31 mouse cellular contexts compared by ENCODE assay signal in genomic region chr4:49586811-49587210, GRCm38 (mm10). TPM values are rescaled to one million over a fixed set of nuclear protein-coding genes. Genes with fewer than 3 reads are reported as not detected.
A peak's percentile ranks its signal among the peaks of the same experiment; 100 is the strongest.
DNase-seq lines count a peak whose midpoint lies in the region; ATAC-seq lines count a peak whose summit lies in the region.
"Had no signal": no experiment of that assay in that cellular context is flagged by ENCODE, and none has a peak within 500 bp of the region (broad histone marks: within the 10 kb centered on the region; RNA-seq: fewer than 3 reads in every experiment).

No protein-coding gene starts in this region.

- DNase-seq in heart, adult 8-10 months (ENCODE audit: low spot score) = peak; percentile 33
- no peak for DNase-seq in midbrain, embryonic 14.5 days
- DNase-seq in gastrocnemius, postnatal 25 days = peak; percentile 82
- DNase-seq in left cerebral cortex, adult 9 months (ENCODE audit: low spot score in 2 of 2) = no peak
- no peak for DNase-seq in ovary, adult 18-20 months (ENCODE audit: low spot score)
- DNase-seq: adrenal gland, postnatal 25 days; cerebellum, adult 18-20 months; cerebellum, postnatal 25 days; forebrain, postnatal 0 days; heart, postnatal 10 days; kidney, adult 8-10 months; kidney, postnatal 4 days; retina, postnatal 1 day; right cerebral cortex, postnatal 14 days; thymus, postnatal 14 days had no signal

- peaks cover 26% of the 10 kb centered on the region for H3K4me1 ChIP-seq in heart, embryonic 12.5 days (replicated peaks)
- H3K4me1 ChIP-seq in midbrain, embryonic 16.5 days (ENCODE audit: control insufficient read depth, insufficient read depth, low read length) = no peaks in the 10 kb centered on the region
- no peaks in the 10 kb centered on the region for H3K4me1 ChIP-seq in midbrain, embryonic 14.5 days (ENCODE audit: control insufficient read depth, insufficient read depth, low read length)
- H3K4me1 ChIP-seq: embryonic facial prominence, embryonic 10.5 days; hindbrain, embryonic 12.5 days; midbrain, embryonic 10.5 days had no signal

- no peak overlapping the region for H3K4me3 ChIP-seq in heart, embryonic 12.5 days
- H3K4me3 ChIP-seq in midbrain, embryonic 16.5 days (ENCODE audit: low read depth, low read length) = no peak overlapping the region
- no peak overlapping the region for H3K4me3 ChIP-seq in midbrain, embryonic 14.5 days (replicated peaks; ENCODE audit: low read depth, low read length)
- H3K4me3 ChIP-seq: embryonic facial prominence, embryonic 10.5 days; embryonic facial prominence, embryonic 15.5 days; forebrain, embryonic 12.5 days; hindbrain, embryonic 12.5 days; intestine, embryonic 15.5 days; limb, embryonic 12.5 days; lung, embryonic 15.5 days; midbrain, embryonic 10.5 days had no signal

- no peak for ATAC-seq in heart, embryonic 12.5 days (ENCODE audit: insufficient number of reproducible peaks, low FRiP score)
- 0 out of 2 replicates have a peak, but pooled peaks have one; percentile 32 for ATAC-seq in midbrain, embryonic 16.5 days
- ATAC-seq in midbrain, embryonic 14.5 days (ENCODE audit: low FRiP score, low TSS enrichment) = no peak
- ATAC-seq: CD4-positive, CD25-positive, alpha-beta regulatory T cell, adult 4 months; forebrain, postnatal 0 days; hindbrain, postnatal 0 days; intestine, embryonic 15.5 days had no signal

- no peak overlapping the region for H3K9ac ChIP-seq in heart, embryonic 12.5 days
- H3K9ac ChIP-seq in midbrain, embryonic 16.5 days (ENCODE audit: low read depth, low read length) = no peak overlapping the region
- H3K9ac ChIP-seq in midbrain, embryonic 14.5 days (replicated peaks; ENCODE audit: low read length) = no peak overlapping the region
- H3K9ac ChIP-seq: embryonic facial prominence, embryonic 15.5 days; forebrain, embryonic 12.5 days; forebrain, postnatal 0 days; hindbrain, embryonic 12.5 days; intestine, embryonic 15.5 days; limb, embryonic 12.5 days; lung, embryonic 15.5 days had no signal

- H3K36me3 ChIP-seq in heart, embryonic 12.5 days = peaks cover 35% of the 10 kb centered on the region
- H3K36me3 ChIP-seq in midbrain, embryonic 16.5 days (ENCODE audit: control insufficient read depth, insufficient read depth, low read length) = peaks cover 15% of the 10 kb centered on the region
- peaks cover 31% of the 10 kb centered on the region for H3K36me3 ChIP-seq in midbrain, embryonic 14.5 days (ENCODE audit: control insufficient read depth, insufficient read depth, low read length)
- H3K36me3 ChIP-seq: embryonic facial prominence, embryonic 15.5 days had no signal

- no peak overlapping the region for H3K4me2 ChIP-seq in heart, embryonic 12.5 days
- no peak overlapping the region for H3K4me2 ChIP-seq in midbrain, embryonic 16.5 days (ENCODE audit: low read length)
- no peak overlapping the region for H3K4me2 ChIP-seq in midbrain, embryonic 14.5 days (ENCODE audit: low read length)
- H3K4me2 ChIP-seq: embryonic facial prominence, embryonic 15.5 days; forebrain, embryonic 12.5 days; hindbrain, embryonic 12.5 days; intestine, embryonic 15.5 days; limb, embryonic 12.5 days; liver, embryonic 11.5 days; lung, embryonic 15.5 days had no signal

- H3K9me3 ChIP-seq in heart, embryonic 12.5 days (replicated peaks) = no peaks in the 10 kb centered on the region
- H3K9me3 ChIP-seq in midbrain, embryonic 16.5 days (replicated peaks; ENCODE audit: control insufficient read depth, low read length, poor library complexity, severe bottlenecking) = no peaks in the 10 kb centered on the region
- H3K9me3 ChIP-seq in midbrain, embryonic 14.5 days (ENCODE audit: control insufficient read depth, low read length) = no peaks in the 10 kb centered on the region
- H3K9me3 ChIP-seq: embryonic facial prominence, embryonic 10.5 days; embryonic facial prominence, embryonic 15.5 days; forebrain, embryonic 12.5 days; hindbrain, embryonic 12.5 days; intestine, embryonic 15.5 days; limb, embryonic 12.5 days; lung, embryonic 15.5 days; midbrain, embryonic 10.5 days had no signal

- WGBS in heart, embryonic 12.5 days = 92% methylated on average over 10 of the region's 10 CpGs
- WGBS in midbrain, embryonic 16.5 days = 95% methylated on average over 10 of the region's 10 CpGs
- 96% methylated on average over 10 of the region's 10 CpGs for WGBS in midbrain, embryonic 14.5 days

- H3K27me3 ChIP-seq in heart, embryonic 12.5 days (replicated peaks) = no peaks in the 10 kb centered on the region
- no peaks in the 10 kb centered on the region for H3K27me3 ChIP-seq in midbrain, embryonic 16.5 days (ENCODE audit: control insufficient read depth, insufficient read depth, low read depth, low read length)
- no peaks in the 10 kb centered on the region for H3K27me3 ChIP-seq in midbrain, embryonic 14.5 days (ENCODE audit: control insufficient read depth, insufficient read depth, low read length)
- H3K27me3 ChIP-seq: embryonic facial prominence, embryonic 15.5 days; forebrain, embryonic 12.5 days; hindbrain, embryonic 12.5 days; intestine, embryonic 15.5 days; limb, embryonic 12.5 days; lung, embryonic 15.5 days had no signal

- H3K27ac ChIP-seq in heart, embryonic 12.5 days (ENCODE audit: poor library complexity, severe bottlenecking) = no peak overlapping the region
- no peak overlapping the region for H3K27ac ChIP-seq in midbrain, embryonic 16.5 days (ENCODE audit: low read length)
- H3K27ac ChIP-seq in midbrain, embryonic 14.5 days (replicated peaks; ENCODE audit: low read depth, low read length) = no peak overlapping the region
- H3K27ac ChIP-seq: embryonic facial prominence, embryonic 10.5 days; forebrain, embryonic 12.5 days; hindbrain, embryonic 12.5 days; hindbrain, postnatal 0 days; intestine, embryonic 15.5 days; kidney, postnatal 0 days; limb, embryonic 12.5 days; midbrain, embryonic 10.5 days had no signal

RNA-seq across cellular contexts. Expression of gene Tmem246, which starts 10.9 kb away (rescaled TPM):
- 10 to 100 TPM; 57.7 to 59.8 (median 58.4) TPM for total RNA-seq in heart, adult 8-10 months (2022)
- polyA plus RNA-seq in heart, embryonic 12.5 days (2016; fragmentation: Nextera tagmentation; extraction: Ambion mirVana) = 47.5 and 48.0 TPM in 2 replicates
- polyA plus RNA-seq in midbrain, embryonic 16.5 days (2015; fragmentation: Nextera tagmentation; extraction: Ambion mirVana) = 120 and 134 TPM in 2 replicates
- polyA plus RNA-seq in midbrain, embryonic 14.5 days (2014; fragmentation: Nextera tagmentation; extraction: Ambion mirVana) = 84.5 and 86.5 TPM in 2 replicates
- 10 to 100 TPM; 26.7 to 29.2 TPM for total RNA-seq in gastrocnemius, postnatal 25 days (2021)
- total RNA-seq: granulocyte monocyte progenitor cell, adult 5-6 weeks had no signal
- polyA plus RNA-seq: CD4-positive, CD25-positive, alpha-beta regulatory T cell, adult 4 months had no signal

RNA-seq across cellular contexts. Expression of gene Aldob, which starts 37.5 kb away (rescaled TPM):
- total RNA-seq in heart, adult 8-10 months (2022) = 10 to 100 TPM in 3 of 4 experiments, 1 to 10 TPM in 1; 10.0 to 19.0 (median 17.1) TPM
- polyA plus RNA-seq in heart, embryonic 12.5 days (2016; fragmentation: Nextera tagmentation; extraction: Ambion mirVana) = 0.39 and 0.42 TPM in 2 replicates
- polyA plus RNA-seq in midbrain, embryonic 16.5 days (2015; fragmentation: Nextera tagmentation; extraction: Ambion mirVana) = 0.31 and 0.44 TPM in 2 replicates
- 0.19 TPM in 1 of 2 replicates, not detected in the other for polyA plus RNA-seq in midbrain, embryonic 14.5 days (2014; fragmentation: Nextera tagmentation; extraction: Ambion mirVana)
- total RNA-seq in gastrocnemius, postnatal 25 days (2021) = not detected
- total RNA-seq: adrenal gland, postnatal 25 days; granulocyte monocyte progenitor cell, adult 5-6 weeks; megakaryocyte progenitor cell, adult 5-6 weeks had no signal
- polyA plus RNA-seq: CD4-positive, CD25-positive, alpha-beta regulatory T cell, adult 4 months; embryonic facial prominence, embryonic 10.5 days; hindbrain, embryonic 12.5 days; midbrain, embryonic 10.5 days had no signal

RNA-seq across cellular contexts. Expression of gene Rnf20, which starts 45.0 kb away (rescaled TPM):
- 10 to 100 TPM; 36.7 to 42.5 (median 38.9) TPM for total RNA-seq in heart, adult 8-10 months (2022)
- 29.2 and 30.2 TPM in 2 replicates for polyA plus RNA-seq in heart, embryonic 12.5 days (2016; fragmentation: Nextera tagmentation; extraction: Ambion mirVana)
- 45.3 and 48.9 TPM in 2 replicates for polyA plus RNA-seq in midbrain, embryonic 16.5 days (2015; fragmentation: Nextera tagmentation; extraction: Ambion mirVana)
- 58.4 and 74.0 TPM in 2 replicates for polyA plus RNA-seq in midbrain, embryonic 14.5 days (2014; fragmentation: Nextera tagmentation; extraction: Ambion mirVana)
- total RNA-seq in gastrocnemius, postnatal 25 days (2021) = 10 to 100 TPM; 26.3 to 26.7 TPM

Comparison
In these comparisons a context has a peak if more than half of its experiments do, and no peak if none do; other contexts are left out.
1. DNase-seq: peak in heart, adult 8-10 months (single experiment) and gastrocnemius, postnatal 25 days (single experiment); none in midbrain, embryonic 14.5 days (single experiment), left cerebral cortex, adult 9 months (0 of 2) and ovary, adult 18-20 months (single experiment).